Mouse (Mus musculus) CH12F3 (cell line): ENCODE data around the gene Enc1.

Experiments used
- in situ Hi-C: fragments of 300-500 bp; cut with MboI; formaldehyde crosslinking; loops from 2 replicates; pipeline ENCODE4 v1.14.3; 2020; ENCODE audit warnings: low sequenced_read_pairs

Gene Enc1

DNA sequence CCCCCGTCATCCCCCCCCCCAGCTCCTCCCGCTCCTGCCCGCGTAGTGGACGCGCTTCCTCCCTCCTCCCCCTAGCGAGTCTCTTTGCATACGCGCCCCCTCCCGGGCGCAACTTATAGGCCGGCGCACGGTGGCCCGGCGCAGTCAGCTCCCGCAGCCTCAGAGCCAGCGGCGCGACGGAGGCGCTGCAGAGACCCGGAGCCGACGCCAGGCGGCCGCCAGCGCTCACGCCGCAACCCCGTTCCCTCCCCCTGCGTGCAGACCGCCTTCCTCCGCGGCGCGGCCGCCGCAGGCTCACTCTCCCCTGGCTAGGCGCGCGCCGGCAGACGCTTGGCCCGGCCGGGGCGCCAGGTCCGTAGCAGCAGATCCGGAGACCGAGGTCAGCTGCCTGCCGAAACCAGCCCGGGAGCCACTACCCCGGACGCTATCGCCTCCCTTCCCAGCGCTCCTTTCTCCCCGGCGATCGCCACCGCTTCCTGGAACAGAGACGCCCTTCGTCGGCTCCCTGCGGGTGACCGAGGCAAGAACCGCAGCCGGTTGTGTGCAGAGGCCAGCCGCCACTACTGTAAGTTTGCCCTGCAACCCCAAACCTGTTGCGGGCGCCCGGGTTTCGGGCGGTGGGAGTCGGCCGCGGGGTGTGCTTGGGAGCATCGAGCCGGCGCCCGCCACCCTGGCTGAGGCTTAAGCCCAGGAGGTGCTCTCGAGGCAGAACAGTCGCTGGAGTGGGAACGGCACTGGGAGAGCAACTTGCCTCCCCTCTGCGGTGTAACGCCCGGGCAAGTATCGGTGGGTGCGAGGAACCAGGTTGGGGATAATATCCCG is at the start of gene Enc1:
Enc1 (plus strand) TSS at position 141 of the 822 bp plus-strand sequence.
- in situ Hi-C loops: no loop called here

DNA sequence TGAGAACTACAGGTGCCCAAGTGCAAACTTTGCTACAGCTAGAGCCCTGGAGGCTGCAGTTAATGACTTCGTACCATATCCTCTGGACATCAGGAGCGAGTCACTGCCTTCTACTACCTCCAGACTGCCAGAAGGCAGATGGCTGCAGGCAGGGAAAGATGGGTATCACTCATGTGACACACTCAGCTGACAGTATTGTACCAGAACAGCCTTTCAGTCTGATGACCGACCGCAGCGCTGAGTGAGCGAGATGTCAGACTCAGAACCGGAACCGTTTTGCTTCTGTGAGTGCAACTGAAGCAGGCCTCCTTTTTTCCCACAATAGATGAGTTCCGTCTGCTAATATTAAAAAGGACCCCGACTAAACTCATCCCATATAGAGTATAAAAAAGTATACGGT is 48.3 kb upstream of the Enc1 start:
- in situ Hi-C loops: no loop called here

DNA sequence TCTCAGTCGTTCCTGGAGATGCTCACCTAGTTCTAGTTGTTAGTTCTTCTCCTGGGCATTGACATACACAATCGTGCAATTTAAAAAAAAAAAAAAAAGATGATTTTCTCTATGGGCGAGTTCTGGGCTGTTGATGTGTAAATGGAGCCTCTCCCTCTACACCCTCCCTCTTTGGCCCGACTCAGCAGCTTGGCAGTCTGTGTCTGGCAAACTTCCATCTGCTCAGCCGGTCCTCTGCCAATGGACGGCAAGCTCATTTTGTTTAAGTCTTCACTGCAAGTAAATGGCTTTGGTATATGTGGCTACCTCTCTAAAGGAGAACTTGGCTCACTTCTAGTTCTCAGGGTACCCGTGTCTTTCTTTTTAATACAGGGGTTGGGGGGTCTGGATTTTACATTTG is 47.5 kb upstream of the Enc1 start:
- in situ Hi-C loops: no loop called here

DNA sequence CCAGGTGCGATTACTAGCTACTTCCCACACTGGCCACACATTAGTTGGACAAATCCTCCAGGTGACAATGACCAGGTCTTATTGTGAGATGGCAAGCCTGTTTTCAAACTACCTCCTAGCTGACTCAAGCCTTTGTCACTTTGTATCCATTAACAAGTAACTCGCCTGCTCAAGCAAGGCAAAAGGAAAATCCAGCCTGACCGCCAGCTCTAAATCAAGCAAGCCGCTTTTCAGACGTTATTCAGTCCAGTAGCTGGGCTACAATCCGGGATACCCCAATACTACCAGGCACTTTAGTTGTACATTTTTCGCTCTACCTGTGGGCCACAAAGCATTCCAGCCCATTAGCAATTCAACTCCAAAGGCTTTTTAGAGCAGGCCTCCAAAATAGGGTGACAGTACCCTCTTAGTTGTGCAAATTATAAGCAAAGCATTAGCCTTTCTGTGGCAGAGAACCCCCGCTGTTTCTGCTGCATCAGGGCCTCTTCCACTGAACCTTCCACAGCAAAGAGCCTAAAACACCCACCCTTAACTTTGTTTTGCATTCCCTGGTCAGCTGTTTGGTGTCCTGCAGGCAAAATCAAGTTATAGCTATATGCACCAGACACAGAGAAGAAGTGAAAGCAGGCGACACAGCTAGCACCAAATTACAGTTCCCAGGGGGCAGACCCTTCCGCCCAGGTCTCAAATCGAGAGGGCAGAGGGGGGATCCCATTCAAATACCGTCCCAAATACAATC is 44.5 kb upstream of the Enc1 start:
- in situ Hi-C loops: no loop called here

DNA sequence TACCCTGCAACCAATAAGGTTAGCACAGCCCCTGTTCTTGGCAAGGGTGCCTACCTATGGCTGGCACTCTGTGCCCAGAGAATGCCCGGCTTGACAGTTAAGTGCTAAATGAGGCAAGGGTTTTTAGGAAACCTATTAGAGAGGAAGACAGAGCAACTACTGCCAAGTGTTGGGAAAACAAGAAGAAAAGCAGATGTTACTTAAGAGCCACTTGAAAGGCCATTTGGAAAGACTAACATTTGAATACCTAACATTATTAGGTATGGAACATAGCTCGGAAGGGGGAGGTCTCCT is 44.0 kb upstream of the Enc1 start:
- in situ Hi-C loops: no loop called here

DNA sequence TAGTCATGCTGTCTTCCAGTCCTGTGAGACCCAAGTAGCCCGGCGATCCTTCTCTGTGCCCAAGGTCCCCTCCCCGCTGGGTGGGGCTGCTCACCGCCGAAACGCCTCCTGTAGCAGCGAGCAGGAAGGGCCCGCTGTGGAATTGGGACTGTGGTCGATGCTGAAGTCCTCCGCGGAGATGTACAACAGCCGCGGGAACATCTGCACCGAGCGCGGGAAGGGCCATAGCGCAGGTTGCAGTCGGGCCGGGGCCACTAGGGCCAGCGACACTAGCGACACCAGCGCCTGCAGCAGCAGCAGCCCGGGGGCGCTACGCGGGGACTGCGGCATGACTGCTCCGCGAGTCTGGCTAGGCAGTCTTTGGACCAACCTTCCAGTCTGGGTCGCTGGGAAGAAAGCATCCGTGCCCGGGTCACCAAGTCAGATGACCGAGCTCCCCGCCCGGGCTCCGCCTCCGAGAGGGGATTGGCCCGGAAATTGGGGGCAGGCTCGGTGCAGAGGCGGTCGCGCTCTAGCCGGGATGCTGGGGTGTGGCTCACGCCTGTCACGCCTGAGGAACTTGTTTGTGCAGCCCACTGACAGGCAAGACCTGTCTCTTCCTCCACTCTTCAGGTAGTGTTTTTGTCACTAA is 42.9 kb upstream of the Enc1 start, which contains the start of gene Hexb:
Hexb (minus strand) TSS at position 426 of the 631 bp plus-strand sequence.
- in situ Hi-C loops: no loop called here

DNA sequence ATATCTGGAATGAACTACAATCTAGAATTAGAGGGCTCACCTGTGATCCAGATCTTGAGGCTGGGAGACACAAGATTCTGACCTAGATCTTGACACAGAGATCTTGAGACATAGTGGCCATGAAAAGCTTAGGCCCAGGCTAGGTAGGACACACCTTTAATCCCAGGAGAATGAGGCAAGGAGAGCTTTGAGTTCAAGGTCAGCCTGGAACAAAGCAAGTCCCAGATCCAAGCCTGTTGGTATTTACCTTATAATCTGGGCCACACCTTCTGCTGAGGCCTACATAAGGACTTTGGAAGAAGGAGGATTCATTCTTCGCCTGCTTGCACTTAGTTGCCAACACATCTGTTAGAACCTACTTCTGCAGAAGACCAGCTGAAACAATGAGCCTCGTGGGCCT is 41.8 kb upstream of the Enc1 start:
- in situ Hi-C loops: no loop called here

DNA sequence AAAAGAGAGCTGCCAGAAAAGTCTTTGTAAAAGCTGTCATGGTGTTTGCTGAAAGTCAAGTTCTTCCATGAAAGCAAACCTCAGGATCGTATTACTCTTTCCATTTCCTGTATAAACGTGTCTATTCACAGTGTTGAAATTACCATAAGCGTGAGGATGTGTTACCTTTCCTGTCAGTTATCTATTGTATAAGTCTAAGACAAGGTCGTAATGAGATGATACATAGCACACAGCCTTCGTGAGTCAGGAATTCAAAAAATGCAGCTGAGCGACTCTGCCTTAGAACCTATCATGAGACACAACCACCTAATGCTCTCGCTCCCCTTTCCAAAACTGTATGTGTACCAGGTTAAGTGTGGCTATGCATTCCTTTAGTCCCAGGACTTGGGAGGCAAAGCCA is 39.8 kb upstream of the Enc1 start:
- in situ Hi-C loops: no loop called here

DNA sequence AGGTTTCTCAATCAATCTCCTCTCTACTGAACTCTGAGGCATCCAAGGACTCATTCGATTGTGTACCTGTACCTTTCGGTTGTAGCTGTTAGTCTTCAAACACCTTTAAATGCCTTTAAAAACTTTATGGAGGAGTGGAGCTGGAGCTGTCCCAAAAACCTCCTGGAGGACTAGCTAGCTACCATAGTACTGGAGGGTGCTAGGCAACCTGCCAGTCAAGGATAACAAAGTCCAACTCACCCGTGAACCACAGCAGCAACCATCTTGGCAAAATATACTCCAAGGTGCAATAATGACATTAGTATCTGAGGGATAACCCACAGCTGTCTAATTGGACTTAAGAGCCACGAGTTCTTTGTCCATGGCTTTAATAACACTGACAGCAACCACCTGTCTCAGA is 39.0 kb upstream of the Enc1 start:
- in situ Hi-C loops: no loop called here

DNA sequence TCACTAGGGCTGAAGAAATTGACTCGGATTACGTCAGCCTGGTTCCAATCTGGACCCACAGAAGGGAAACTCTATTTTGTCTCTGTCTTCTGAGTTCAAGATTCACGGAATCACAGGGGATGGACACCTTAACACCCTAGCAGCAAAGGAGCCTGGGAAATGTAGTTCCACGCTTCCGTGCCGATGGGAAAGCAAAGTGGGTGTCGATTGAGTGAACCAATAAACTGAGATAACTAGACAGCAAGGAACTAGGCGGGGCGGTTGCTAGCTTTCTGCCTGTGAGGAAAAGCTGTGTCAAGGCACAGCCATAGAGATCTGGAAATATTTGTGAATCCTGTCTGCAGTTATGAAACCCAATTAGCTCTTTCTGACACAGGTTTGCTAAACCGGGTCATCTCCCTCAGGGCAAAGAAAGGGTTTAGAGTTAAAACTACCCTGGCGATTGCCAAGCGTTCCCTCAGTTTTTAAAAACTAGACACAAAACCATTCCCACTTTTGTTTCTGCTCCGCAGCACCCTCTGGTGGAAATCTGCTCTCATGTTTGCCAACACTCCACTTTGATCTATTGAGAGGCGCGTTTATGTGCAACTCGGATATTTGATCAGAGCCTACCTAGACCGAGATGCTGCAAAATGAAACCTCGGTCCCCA is 35.7 kb upstream of the Enc1 start:
- in situ Hi-C loops: no loop called here

DNA sequence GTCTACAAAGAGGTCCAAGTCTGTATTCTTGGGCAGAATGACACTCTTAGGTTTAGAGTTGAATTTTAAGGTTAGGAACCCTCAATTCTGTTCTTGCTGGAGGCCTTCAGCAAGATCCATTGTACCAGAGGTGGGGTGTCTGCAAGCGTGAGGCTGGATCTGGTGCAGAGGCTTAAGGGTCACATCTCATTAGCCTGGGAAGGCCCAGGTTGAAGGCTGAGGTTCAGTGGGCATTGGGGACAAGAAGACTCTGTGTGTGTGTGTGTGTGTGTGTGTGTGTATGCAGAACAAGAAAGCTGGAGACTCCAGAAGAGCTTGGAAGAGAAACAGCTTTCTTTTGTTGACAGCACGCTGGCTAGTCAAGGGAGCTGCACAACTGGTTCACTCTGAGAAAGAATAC is 34.9 kb upstream of the Enc1 start:
- in situ Hi-C loops: no loop called here

DNA sequence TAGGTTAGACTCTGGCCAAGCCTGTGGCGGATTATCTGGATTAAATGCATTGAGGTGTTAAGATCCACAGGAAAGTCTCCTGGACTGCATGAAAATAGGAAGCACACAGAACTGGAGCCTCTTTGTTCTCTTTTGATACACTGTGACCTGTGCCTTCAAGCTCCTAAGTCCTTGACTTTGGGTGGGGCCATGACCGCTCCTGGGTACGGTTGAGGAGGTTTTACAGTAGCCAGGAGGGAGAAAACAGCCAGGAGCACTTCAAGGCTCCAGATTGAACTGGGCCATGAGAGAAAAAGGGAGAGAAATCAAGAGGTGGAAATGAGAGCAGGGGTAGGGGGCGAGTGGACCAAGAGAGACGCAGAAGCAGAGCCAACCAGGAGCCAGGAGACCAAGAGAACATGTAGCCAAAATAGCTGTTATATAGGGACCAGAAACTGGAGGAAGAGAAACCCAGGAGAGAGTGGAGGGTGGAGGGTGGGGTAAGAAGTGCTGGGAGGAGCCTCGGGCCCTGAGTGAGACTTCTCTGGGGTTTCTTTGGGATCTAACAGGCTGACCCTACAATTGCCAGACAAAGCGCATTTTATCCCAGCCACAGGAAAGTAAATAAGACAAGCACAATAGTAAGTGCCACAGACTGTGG is 33.3 kb upstream of the Enc1 start:
- in situ Hi-C loops: no loop called here

DNA sequence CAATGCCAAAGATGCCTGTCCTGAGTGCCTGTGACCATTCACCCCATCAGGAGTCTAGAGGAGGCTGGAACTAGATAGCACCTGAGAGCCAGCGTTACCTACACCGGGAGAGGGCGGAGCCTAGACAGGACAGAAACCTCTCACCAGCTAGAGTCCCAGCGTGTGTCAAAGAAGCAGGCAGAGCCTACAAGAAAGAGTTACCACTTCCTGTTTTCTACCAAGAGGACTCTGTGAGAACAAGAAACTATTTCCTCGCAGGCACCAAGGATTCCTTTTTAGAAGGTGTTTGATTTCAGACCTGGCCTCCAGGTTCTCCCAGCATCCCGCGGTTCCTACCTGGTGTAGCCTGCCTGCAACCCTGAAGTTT is 32.8 kb upstream of the Enc1 start:
- in situ Hi-C loops: no loop called here

DNA sequence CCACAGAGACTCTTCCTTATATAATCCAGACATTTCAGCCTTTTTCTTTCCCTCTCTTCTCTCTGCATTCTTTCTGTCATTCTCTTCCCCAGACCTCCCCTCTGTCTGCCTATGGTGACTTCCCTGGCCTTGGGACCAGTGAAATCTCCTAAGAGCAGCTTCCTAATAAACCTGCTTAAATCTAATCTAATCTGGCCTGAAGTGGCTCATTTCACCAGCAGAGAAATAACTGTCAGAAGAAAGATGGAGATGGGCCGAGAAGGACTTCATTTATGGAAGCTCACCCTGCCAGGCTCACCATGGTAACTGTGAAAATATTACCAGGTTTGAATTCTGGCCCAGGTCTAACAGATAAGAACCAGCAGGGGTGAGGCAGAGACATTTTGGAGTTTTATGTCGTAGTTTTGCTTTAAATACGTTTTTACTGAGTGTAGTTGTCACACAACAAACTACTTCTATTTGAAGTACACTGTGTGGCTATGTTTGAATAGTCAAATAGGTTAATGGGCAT is 32.4 kb upstream of the Enc1 start:
- in situ Hi-C loops: no loop called here

DNA sequence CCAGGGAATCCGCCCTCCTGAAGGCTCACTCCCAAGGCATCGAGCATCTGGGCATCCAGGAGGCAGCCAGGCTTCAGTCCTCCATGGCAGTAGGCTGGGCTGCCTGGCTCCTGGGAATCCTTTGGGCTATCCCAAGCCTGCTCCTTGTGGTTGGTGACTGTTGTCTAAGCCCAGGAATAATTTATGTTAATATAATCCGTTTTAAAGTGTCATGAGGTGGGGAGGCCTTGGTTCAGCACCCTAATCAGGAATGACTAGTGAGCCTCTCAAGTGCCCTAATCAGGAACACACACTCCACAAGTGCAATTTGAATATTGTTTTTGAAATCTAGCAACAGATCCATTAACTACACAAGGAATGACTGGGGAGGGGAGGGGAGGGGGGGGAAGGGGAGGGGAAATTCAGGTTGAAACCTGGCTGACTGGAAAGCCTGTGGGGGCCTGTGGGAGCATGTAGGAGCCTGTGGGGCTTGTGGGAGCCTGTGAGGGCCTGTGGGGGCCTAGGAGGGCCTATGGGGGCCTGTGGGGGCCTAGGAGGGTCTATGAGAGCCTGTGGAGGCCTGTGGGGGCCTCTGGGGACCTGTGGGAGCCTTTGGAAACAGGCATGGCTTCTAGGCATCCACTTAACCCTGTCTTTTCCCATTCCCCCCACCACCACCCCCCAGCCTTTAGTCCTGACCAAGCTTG is 26.2 kb upstream of the Enc1 start:
- in situ Hi-C loops: no loop called here

DNA sequence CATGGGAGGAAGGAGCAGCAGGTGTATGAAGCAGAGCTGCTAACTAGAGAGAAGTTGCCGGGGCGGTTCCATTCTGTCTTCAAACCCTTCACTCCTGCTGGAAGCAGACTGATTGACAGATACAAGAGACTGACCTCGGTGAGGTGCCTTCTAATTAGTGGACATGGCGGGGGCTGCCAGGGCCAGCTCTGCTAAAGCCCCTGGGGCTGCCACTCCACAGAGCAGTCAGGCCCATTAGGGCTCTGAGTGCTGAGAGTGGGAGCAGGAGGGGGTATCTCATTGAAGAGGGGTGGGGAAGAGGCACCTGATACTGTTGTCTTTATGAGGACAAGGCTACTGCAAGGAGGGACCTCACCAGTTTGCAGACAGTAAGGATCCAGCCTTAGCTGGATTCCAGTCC is 25.3 kb upstream of the Enc1 start:
- in situ Hi-C loops: no loop called here

DNA sequence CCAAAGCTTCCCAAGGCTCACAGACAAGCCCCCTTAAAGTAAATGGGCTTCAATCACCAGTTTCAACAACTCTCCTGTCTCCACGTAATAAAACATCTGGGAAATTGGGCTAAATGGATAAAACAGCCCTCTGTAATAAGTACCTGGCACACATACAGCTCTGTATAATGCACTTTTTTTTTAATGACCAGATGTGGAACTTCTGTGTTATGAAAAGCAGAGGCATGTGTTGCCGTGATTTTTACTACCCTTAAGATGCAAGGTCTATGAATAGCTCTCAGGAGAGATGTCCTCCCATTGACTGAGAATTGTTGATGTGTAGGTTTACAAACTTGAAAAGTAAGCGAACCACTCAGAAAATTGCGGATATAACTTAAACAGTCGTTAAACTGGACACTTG is 24.7 kb upstream of the Enc1 start:
- in situ Hi-C loops: no loop called here

DNA sequence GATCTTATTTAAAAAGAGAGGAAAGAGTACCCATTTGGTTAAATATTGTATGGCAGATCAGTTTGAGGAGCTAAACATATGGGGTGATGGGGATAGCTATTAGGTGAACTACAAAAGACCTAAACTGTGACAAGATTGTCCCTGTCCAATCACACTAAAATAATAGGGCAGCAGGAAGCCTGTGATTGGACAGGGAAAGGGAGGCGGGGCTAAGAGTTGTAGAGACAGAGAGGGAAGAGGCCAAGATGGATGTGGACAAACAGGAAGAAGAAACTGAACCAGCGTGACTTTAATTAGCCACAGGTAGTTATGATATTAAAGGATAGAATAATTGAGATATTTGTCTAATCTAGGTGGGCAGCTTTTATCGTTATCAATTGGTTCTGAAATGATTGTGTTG is 20.9 kb upstream of the Enc1 start:
- in situ Hi-C loops: no loop called here

DNA sequence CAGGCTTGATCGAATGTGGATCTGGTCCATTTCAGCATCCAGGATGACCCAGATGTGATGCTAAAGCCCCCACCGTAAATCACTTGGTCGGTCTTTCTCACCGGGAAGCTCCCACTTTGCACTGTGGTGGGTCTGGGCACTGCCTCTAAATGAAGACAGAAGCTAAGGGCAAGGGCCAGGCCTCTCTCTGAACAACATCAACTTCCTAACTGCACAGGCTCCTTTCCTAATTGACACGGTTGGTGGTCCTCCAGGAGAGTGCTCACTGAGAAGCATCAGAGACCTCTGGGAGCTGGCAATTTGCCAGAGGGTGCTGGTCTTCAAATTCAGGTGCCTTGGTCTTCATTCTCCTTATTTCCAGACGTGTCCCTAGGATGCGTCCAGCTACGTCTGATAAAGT is 17.0 kb upstream of the Enc1 start:
- in situ Hi-C loops: no loop called here

DNA sequence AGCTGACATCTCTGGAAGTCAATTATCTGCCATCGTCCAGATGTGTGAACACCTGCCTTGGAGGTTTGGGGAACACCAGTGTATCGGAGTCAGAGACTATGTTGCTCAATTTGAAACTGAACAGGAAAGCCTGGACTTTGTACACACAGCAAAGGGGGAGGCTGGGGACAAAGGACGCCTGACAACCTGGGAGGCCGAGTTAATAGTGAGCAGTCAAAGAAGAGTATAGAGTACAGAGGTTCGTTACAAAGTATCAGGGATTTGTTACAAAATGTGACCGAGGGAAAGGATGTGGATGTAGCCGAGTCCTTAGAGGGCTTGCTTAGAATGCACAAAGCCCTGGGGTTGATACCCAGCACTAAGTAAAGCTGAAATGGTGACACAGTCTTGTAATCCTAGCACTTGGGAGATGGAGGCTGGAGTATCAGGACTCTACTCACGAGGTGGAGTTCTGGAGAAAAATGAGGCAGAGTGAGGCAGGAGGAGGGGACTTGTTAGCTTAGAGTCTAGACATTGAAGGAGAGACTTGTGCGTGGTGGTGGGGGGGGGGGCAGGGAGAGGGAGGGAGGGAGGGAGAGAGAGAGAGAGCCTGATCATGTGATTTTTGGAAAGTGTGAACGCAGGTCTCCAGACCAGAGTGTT is 16.4 kb upstream of the Enc1 start:
- in situ Hi-C loops: no loop called here
